Mouse (Mus musculus) right cerebral cortex, adult 2 months (tissue): ENCODE results near the gene Gm11492.

Experiments
- DNase-seq, 2 experiments: peaks; one replicate each; pipeline ENCODE4 v3.0.0; 2021 to 2022; ENCODE audit warnings: low spot score in 2 of 2

Gene Gm11492

DNA sequence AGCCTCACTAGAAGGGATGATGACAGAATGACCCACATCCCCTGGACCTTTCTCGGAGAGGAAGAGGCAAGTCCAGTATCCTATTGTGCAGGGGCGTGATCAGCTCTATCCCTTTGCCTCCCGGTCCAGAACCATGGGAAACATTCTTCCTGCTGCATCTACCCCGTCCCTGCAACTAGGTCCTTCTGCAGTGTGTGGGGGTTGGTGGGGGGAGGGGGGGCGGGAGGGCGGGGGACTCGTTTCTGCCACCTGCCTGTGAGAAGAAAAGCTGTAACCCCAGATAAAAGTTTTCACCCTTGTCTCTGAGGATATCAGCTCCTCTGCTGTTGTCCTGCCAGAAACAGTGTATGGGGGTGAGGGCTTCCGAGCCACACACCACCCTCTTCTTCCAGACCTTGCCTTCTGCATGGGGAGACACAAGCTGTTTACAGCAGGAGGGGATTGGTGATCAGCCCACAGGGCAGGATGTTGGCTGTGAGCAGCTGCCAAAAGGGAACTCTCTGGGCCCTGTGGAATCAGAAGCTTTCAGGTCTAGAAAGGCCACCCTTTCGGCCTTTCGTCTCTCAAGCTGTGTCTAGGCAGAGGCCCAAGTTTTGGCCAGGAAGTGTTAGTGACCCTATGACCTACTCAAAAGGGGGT, 12.6 kb downstream of the Gm11492 start:
- no peak for DNase-seq

DNA sequence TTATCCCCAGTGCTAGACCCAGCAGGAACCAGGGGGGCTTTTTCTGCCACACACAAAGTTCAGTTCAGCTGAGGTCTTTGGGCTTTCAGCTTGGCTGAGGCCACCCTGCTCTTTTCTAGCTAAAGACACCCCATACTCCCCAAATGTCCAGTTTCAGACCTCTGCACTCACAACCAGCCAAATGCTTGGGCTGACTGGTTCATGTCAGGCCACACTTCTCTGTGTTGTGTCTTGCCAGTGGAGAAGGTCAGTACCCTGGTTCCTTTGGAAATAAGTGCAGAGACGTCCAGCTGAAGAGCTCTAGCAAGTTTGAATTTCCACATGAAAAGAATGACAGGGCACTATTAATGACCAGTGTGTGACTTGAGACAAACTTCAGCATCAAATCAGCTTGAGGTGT, 13.3 kb downstream of the Gm11492 start:
- no peak for DNase-seq

GRCm38 (mm10) chr11:87580543-87581085, 14.2 kb downstream of the Gm11492 start:
- DNase-seq: no peak

- no peak for DNase-seq
These were observed 14.9 kb downstream of the Gm11492 start for GRCm38 (mm10) chr11:87581161-87581865.

- peak in 1 of 2 experiments; percentile 49 for DNase-seq
These were observed 15.7 kb downstream of the Gm11492 start for GRCm38 (mm10) chr11:87581933-87582710.

DNA sequence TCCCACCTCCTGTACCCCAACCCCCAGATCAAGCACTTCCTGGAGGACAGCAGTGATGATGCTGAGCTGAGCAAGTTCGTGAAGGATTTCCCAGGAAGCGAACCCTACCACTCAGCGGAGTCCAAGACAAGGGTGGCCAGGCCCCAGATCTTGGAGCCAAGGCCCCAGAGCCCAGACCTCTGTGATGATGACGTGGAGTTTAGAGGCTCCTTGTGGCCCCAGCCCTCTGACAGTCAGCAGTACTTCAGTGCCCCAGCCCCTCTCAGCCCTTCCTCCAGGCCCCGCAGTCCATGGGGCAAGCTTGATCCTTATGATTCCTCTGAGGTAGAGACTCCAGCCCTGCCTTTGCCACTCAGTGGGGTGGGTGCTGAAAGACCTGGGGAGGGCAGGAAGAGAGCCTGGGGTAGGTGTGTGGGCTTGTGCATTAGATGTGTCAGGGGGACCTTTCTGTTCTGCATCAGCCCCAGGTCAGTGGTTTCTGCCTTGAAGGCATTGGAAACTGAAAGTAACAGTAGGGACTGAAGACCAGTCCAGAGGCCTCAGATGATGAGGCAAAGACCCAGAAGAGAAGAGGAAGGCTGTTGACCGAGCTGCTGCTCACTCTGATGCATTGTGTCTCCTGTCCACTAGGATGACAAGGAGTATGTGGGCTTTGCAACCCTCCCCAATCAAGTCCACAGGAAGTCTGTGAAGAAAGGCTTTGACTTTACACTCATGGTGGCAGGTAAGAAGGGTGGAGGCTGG, 17.0 kb downstream of the Gm11492 start:
- no peak for DNase-seq

DNA sequence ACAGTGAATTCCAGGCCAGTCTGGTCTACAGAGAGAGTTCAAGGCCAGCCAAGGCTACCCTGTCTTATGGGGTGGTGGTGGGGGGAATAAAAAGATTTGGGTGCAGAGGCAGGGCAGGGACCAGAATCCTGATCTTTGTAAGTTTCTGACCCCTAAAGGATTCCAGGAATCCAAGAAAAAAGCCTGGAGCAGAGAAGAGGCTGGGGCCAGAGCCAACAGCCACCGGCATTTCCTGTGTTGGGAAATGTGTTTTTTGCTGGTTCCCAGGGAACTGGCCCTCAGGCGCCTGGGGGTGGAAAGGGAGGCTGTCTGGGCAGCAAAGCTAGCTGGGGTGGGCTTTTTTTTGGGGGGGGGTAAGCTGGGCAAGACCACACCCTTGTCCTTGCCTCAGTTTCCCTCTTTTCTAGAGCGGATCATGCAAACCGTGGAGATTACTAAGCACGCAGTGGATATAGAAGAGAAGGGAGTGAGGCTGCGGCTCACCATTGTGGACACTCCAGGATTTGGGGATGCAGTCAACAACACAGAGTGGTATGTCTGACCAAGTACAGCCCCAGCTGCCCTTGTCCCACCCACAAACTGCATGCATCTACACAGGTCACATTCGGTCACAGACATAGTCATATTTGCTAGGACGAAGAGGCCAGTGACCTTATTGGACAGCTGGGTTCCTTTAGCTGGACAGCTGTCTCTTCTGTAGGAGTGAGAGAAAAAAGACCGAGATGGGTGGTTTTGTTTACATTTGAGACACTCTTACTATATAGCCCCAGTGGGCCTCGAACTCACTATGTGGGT, 18.5 kb downstream of the Gm11492 start:
- no peak for DNase-seq

DNA sequence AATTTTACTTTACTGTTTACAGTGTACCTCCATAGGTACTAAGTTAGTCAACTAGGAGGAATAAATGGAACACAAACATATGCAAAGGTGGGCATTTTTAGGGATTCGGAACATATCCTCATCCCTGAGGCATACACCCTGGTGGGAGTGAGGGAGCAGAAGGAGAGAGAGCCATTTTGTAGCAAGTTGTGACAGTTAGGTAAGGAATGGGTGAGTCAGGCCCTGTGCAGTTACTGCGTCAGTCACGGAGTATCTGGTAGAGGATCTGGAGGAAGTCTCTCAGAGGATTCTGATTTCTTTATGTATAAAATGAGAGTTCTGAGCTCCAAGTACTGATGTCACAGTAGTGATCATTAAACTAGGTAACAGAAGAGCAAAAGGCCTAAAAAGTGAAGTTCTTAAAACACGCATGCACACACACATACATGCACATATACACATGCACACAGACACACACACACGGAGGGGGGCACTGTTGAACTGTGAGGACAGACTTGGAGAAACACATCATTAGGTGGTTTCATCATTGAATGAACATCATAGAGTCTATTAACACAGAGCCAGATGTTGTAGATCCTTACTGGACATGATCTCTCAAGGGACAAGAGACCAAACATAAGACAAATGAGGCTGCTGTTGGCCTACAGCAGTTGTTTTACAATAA, 20.9 kb downstream of the Gm11492 start:
- no peak for DNase-seq

GRCm38 (mm10) chr11:87589605-87590004, 23.2 kb downstream of the Gm11492 start:
- DNase-seq: no peak

- DNase-seq: peak in 1 of 2 experiments; percentile 39
These were observed 24.5 kb downstream of the Gm11492 start for GRCm38 (mm10) chr11:87590841-87591525.

DNA sequence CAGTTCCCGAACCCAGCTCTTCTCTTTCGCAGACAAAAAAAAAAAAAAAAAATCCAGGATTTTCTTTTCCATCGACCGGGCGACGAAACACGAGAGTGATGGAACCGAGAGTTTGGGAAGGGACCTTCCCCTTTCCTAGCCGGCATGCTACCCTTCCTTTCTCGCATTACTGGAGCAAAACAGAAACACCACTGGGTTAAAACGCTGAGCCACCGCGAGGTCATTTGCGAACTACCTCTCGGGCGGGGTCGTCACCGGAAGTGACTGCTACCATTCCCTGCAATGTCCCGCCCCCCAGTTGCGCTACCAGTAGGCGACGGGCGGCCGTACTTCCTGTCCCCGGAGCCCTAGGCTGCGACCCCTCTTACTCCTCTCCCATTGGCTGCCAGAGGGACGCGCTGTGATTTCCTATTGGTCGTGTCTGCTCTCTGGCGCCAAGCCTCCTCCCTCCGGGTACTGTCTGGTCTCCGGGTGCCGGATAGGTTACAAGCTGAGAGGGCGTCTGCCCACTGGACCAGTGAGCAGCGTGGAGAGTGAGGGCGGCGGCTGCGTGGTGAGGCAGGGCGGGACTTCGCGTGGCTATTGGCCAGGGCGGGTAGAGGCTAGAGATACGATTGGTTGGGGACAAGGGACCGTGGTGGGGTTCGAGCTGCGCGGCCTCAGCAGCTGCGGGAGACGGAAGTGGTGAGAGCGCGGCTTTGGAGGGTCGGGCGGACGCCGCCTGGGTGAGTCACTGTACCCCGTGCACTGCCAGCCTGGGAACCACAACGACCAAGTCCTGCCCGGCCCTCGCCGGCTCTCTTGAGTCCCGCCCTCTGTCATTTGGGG, 25.3 kb downstream of the Gm11492 start, which contains the start of gene Mtmr4:
Gene Mtmr4, plus strand, starts transcription at position 637 of the 828 bp plus-strand sequence.
- DNase-seq: peak; percentile 100

DNA sequence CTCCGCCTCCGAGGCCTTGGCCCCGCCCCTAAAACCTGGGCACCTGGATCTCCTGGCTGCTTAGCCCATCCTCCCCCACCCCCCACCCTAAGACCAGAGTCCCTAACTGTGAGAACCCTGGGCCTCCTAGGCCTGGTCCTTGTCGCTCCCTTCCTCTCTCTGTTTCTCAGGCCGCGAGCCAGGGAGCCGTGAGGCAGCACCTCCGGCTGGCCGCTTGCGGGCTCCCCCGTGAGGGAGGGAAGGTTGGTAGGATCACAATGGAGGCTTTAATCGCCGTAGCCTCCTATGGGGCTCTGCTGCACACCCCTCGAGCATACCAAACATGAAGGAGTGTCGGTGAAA, 25.9 kb downstream of the Gm11492 start:
- no peak for DNase-seq

- no peak for DNase-seq
These were observed 26.5 kb downstream of the Gm11492 start for GRCm38 (mm10) chr11:87592713-87593598.

DNA sequence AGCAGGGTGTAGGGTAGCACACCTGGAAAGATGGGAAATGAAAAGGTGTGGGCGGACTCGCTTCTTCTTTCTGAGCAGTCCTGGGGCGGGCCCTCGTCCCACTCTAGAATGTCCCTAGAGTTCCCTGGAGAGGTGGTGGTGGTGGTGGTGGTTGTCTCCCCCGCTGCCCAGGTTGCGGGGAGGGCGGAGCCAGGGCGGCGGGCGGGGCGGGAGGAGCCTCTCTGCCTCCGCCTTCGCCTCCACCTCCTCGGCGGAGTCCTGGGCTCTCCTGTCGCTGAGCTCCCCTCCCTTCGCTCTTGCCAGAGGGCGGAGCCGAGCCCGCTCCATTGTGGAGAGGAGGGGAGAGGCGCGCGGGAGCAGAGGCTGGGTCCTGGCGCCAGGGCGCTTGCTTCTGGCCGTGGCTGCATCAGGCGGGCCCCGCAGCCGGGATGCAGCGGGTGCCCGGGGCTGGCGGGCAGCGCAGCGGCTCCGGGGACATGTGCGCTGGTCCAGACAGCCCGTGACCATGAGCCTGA, 28.9 kb downstream of the Gm11492 start:
- DNase-seq: peak; percentile 78 to 79

DNA sequence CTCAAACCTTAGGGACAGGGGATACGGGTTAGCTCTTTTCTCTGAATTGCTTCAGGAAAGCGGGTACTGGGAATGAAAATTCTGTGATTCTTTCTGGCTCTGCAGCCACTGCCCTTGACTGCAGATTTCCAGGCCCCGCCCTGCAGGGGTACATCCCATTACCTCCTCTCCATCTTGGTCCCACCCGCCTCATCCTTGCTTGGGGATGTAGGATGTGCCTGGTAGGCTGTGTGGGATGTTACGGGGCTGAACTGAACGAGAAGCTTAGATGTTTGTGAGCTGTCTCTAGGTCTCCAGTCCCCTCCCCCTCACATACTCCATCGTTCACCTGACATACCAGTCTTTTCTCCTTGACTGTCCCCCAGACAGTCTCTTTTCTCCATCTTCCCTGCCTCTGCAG, 29.5 kb downstream of the Gm11492 start:
- peak; percentile 47 to 48 for DNase-seq

DNA sequence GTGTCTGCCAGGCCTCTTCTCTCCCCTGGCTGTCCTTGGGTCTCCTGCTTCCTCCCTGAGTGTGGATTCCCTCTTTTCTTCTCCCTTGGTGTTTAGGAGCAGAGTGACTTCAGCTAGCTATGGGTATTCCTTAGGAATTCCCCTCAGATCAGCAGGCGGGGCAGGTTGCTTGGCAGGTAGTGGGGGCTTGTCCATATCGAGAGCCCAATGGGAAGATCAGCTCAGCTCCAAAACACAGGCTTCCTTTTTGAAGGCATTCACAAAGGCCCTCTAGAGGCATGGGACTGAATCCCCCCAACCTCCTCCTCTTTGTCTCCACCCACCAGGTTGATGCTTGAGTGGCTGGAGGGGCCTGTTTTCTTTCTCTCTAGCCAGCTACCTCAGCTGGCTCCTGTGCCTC, 30.0 kb downstream of the Gm11492 start:
- no peak for DNase-seq

- DNase-seq: no peak
These were observed 30.6 kb downstream of the Gm11492 start for GRCm38 (mm10) chr11:87597061-87597460.
